Mouse (Mus musculus) embryonic facial prominence, embryonic 13.5 days (tissue): Measurements from ENCODE around the gene Pnma1. TPM values are rescaled to one million over a fixed set of nuclear protein-coding genes. Genes with fewer than 3 reads are reported as not detected.

Source experiments
- ATAC-seq: fragments of 200-750 bp; cut with Nextera tagmentation; 2 replicates; pipeline ENCODE4 v1.8.0; 2017; ENCODE audit warnings: low read depth; ENCODE audit not compliant: insufficient number of reproducible peaks, insufficient read depth, low FRiP score, low TSS enrichment
- H3K27ac ChIP-seq: fragments of 300-500 bp; sonication (generic); 2 replicates; pipeline ENCODE4 v1.5.1; 2015; ENCODE audit warnings: moderate library complexity, mild to moderate bottlenecking, inconsistent platforms
- H3K27me3 ChIP-seq: fragments of 300-500 bp; sonication (generic); 2 replicates; pipeline ENCODE4 v1.6.1; 2015; ENCODE audit warnings: mild to moderate bottlenecking, inconsistent platforms
- H3K36me3 ChIP-seq: fragments of 300-500 bp; sonication (generic); 2 replicates; pipeline ENCODE4 v1.6.1; 2015; ENCODE audit warnings: mild to moderate bottlenecking, inconsistent platforms
- H3K4me1 ChIP-seq: fragments of 300-500 bp; sonication (generic); 2 replicates; pipeline ENCODE4 v1.6.1; 2015; ENCODE audit warnings: inconsistent platforms
- H3K4me2 ChIP-seq: fragments of 300-500 bp; sonication (generic); 2 replicates; pipeline ENCODE4 v1.6.1; 2015; ENCODE audit warnings: moderate library complexity, mild to moderate bottlenecking, inconsistent platforms
- H3K4me3 ChIP-seq: fragments of 300-500 bp; sonication (generic); 2 replicates; pipeline ENCODE4 v1.5.1; 2015; ENCODE audit warnings: mild to moderate bottlenecking, inconsistent platforms
- H3K9ac ChIP-seq: fragments of 300-500 bp; sonication (generic); 2 replicates; pipeline ENCODE4 v1.6.1; 2015; ENCODE audit warnings: mild to moderate bottlenecking, inconsistent platforms
- H3K9me3 ChIP-seq: fragments of 300-500 bp; sonication (generic); 2 replicates; pipeline ENCODE4 v1.6.1; 2016; ENCODE audit warnings: inconsistent platforms
- WGBS: fragments of 180-500 bp; shearing (Covaris S2); methylation state at CpG from one replicate; pipeline ENCODE4 v1.1.7; 2015; ENCODE audit warnings: mixed read lengths; 5-methylcytosine and 5-hydroxymethylcytosine counted together
- polyA plus RNA-seq: library from polyadenylated mRNA; unstranded; fragments of >200 nt; fragmentation: Nextera tagmentation; extraction: Ambion mirVana; gene quantifications from 2 replicates; pipeline ENCODE4 v1.2.1, GENCODE M21; 2015

The Pnma1 gene
- polyA plus RNA-seq, result 0.74 and 1.1 TPM in 2 replicates

DNA sequence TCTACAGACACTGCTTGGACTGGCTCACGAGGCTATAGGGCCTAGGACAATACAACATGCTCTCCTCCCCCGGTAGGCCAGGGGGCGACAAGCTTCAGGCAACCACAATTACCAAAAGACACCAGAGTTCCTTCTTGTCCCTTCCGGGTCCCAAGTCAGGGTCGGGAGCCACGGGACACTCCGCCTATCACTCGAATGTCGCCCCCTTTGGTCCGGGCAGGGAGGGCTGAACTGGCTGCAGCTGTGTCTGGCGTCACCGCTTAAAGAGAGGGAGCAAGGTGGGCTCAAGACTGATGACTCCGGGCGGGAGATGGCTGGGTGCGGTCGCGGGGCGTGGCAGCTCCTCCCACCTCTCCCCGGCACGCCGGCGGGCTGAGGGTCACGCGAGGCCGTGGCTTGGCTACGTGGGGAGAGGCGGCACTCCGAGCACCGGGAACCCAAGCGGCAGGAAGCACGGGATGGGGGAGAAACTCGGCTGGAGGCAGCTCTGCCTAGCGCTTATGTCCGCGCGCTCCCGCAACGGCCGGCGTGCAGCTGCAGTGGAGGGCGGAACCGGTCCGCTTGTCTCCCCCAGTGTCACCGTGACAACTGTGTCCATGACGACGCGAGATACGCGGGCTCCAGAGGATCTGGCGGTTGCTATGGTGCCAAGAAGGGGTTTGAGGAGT, at the start of gene Pnma1:
Gene Pnma1 (minus strand): TSS at position 536 of the 668 bp plus-strand sequence.
- under 1% methylated on average over 50 of the region's 50 CpGs for WGBS
- Histone ChIP-seq H3K27ac (no peak within 1 kb of the TSS), H3K27me3 (no peaks in the 10 kb centered on the region), H3K9ac (peak within 1 kb of the TSS; percentile 72), H3K9me3 (no peaks in the 10 kb centered on the region), H3K4me2 (peak within 1 kb of the TSS; percentile 95), H3K4me1 (peaks cover 25% of the 10 kb centered on the region), H3K36me3 (peaks cover 29% of the 10 kb centered on the region), H3K4me3 (peak within 1 kb of the TSS; percentile 54)
- ATAC-seq, result peak; percentile 54; the same call in 1 of the 2 replicates

DNA sequence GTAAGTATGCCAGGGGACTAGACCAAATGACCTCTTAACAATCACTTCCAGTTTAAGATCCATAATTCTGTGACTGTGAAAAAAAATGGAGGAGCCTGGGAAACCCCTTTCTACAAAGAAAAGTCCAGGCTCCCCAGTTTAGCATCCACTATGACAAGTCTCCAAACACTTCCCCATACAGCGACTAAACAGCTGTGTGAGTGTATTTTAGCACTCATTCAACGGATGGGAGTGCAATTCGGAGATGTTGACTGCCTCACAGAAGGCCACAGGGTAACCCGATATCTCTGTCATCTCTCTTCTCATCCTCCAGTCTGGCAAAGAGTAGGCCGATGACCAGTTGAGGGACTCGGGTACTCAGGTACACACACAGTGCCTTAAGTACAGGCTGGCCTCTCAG, 46.9 kb upstream of the Pnma1 start:
- ATAC-seq, result no peak
- no peak overlapping the region for H3K27ac ChIP-seq
- whole genome bisulfite sequencing, result 35% methylated on average over 6 of the region's 6 CpGs
- no peak overlapping the region for H3K4me3 ChIP-seq
- peaks cover 72% of the 10 kb centered on the region for H3K4me1 ChIP-seq
- no peaks in the 10 kb centered on the region for H3K9me3 ChIP-seq
- H3K36me3 ChIP-seq, result 0 out of 2 replicates have a peak, but pooled peaks cover 1% of the 10 kb centered on the region
- H3K9ac ChIP-seq, result no peak overlapping the region
- H3K27me3 ChIP-seq, result no peaks in the 10 kb centered on the region
- no peak overlapping the region for H3K4me2 ChIP-seq

DNA sequence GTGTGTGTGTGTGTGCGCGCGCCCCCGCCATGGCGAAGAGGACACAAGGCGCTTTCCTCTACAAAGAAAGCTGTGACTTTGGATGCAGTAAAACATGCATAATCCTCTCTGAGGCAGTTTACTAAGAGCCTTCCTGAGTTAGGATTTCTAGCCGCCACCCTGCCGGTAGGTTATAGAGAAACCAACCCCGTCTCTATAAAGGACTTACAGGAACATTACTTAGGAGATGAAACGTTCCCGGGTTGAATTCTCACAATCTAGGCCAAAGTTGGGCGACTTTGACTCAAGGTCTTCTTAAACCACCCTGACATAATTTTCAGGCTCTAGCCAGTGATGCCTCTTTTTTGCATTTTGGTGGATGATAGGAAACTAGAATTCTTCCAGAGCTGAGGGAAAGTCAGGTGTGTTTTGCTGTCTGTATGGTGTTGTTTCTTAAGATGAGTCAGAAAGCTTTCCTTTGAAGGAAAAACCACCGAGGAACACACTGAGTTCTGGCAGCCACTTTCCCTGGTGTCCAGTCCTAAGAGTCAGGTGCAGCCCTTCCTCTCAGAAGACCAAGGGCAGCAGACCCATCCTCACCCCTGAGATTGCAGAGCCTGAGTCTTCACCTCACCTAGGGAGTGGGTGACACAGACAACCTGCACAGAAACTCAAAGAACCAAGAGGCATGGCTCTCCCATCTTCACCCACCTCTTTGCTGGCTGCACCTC, 46.3 kb upstream of the Pnma1 start:
- H3K4me2 ChIP-seq, result peak overlapping the region; percentile 94
- H3K4me3 ChIP-seq, result peak overlapping the region; percentile 68
- H3K4me1 ChIP-seq, result peaks cover 79% of the 10 kb centered on the region
- peak overlapping the region; percentile 95 for H3K9ac ChIP-seq
- no peaks in the 10 kb centered on the region for H3K36me3 ChIP-seq
- no peaks in the 10 kb centered on the region for H3K9me3 ChIP-seq
- ATAC-seq, result no peak
- 4% methylated on average over 13 of the region's 13 CpGs for WGBS
- peak overlapping the region; percentile 96 for H3K27ac ChIP-seq
- H3K27me3 ChIP-seq, result no peaks in the 10 kb centered on the region

DNA sequence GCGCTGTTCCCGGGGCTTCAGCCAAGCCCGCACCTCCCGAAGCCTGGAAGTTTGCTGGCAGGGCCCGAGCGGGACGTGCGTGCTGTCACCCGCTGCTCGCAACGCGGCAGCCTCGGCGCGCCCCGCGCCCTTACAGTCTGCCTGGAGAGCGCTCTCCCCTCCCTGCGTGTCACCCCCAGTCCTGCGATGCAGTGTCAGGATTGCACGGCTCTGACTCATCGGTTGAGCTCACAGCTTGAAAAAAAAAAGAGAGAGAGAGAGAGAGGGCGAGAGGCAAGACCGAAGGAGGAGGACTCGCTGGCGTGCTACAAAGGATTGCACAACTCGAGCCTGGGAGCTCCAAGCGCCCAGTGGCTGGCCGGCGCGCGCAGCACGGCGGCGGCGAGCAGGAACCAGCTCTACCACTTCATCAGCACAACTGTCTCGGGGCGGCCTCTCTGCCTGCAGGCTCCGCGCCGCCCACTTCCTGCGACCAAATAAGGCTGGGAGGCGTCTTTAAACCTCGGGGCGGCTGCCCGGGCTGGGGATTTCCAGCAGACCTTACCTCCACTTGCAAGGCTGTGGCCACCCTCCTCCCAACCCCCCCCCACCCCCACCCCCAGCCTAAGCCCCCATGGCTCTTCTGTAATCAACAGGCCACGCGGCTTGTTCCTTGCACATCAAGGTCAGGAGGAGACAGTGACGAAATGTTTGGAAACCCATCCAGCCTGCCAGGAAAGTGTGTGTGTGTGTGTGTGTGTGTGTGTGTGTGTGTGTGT, 45.5 kb upstream of the Pnma1 start:
- Histone ChIP-seq H3K27ac (peak overlapping the region; percentile 96), H3K4me2 (peak overlapping the region; percentile 94), H3K9ac (peak overlapping the region; percentile 95), H3K4me3 (peak overlapping the region; percentile 68), H3K36me3 (no peaks in the 10 kb centered on the region), H3K4me1 (peaks cover 83% of the 10 kb centered on the region), H3K9me3 (no peaks in the 10 kb centered on the region), H3K27me3 (no peaks in the 10 kb centered on the region)
- WGBS, result under 1% methylated on average over 48 of the region's 49 CpGs
- peak; percentile 82 for ATAC-seq

DNA sequence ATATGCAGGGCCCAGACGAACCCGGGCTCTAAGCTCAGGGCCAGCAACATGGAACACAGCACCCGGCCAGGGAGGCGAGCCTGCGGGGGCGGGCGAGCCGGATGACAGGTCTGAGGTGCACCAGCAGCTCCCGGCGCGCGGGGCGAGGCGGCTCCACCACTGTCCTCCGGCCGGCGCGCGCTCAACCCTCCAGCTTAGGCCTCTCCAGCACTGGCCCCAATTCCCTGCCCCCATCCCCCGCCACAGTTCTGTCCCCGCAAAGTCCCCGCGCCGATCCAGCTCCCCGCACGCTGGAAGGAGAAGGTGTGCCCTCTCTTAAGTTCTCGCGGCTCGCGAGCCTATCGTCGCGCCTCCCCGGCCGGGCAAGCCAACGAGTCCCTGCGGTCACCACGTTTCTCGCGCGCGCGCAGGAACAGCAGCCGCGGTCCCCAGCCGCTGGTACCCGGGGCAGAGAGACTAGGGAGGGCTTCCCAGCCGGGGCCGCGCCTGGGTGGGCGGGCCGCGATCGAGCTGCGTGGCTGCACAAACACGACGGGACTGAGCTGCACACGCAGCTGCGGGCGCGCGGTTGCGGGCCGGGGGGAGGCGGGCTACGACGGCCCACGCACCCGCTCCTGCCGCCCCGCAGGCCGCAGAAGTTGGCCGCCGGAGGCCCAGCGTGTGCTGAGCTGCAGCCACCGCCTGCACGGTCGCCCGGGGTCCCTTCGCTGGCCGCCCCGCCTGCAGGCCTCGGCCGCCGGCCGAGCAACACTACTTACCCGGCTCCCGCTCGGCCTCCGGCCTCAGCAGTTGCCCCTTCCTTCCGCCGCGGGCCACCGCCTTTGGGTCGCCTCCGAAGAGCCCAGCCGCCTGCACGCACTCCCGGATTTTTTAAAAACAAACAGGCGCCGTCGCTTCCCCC, 44.7 kb upstream of the Pnma1 start:
- H3K4me1 ChIP-seq, result peaks cover 84% of the 10 kb centered on the region
- WGBS, result under 1% methylated on average over 98 of the region's 102 CpGs

DNA sequence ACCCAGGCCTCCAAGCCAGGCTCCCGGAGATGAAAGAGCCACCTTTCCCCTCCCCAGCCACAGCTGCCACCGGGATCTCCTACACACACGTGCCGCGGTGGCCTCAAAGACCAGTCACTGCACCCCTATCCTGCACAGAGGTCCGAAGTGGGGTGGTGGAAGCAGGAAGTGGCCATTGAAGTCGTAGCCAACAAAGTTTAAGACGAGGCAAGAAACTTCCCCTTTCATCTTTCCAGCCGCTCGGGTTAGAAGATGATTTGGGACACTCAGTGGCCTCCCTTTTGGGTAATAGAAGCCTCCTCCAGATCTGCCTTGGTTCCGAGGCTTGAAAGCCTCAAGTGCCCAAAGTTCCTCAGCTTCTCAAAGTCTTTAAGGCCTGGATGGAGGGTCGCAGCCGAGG, 44.0 kb upstream of the Pnma1 start:
- Histone ChIP-seq H3K4me3 (peak overlapping the region; percentile 68), H3K36me3 (no peaks in the 10 kb centered on the region), H3K9ac (peak overlapping the region; percentile 95), H3K9me3 (no peaks in the 10 kb centered on the region), H3K27ac (peak overlapping the region; percentile 96; the same call in 1 of the 2 replicates), H3K4me2 (peak overlapping the region; percentile 94), H3K27me3 (no peaks in the 10 kb centered on the region), H3K4me1 (peaks cover 84% of the 10 kb centered on the region)
- no peak for ATAC-seq
- 3% methylated on average over 13 of the region's 13 CpGs for WGBS

More for the DNA sequence above, 44.7 kb upstream of the Pnma1 start:
- H3K27me3 ChIP-seq, result no peaks in the 10 kb centered on the region
- no peak for ATAC-seq
- no peaks in the 10 kb centered on the region for H3K36me3 ChIP-seq
- peak overlapping the region; percentile 94 for H3K4me2 ChIP-seq
- H3K9me3 ChIP-seq, result no peaks in the 10 kb centered on the region
- peak overlapping the region; percentile 95 for H3K9ac ChIP-seq
- peak overlapping the region; percentile 68 for H3K4me3 ChIP-seq
- peak overlapping the region; percentile 96 for H3K27ac ChIP-seq

DNA sequence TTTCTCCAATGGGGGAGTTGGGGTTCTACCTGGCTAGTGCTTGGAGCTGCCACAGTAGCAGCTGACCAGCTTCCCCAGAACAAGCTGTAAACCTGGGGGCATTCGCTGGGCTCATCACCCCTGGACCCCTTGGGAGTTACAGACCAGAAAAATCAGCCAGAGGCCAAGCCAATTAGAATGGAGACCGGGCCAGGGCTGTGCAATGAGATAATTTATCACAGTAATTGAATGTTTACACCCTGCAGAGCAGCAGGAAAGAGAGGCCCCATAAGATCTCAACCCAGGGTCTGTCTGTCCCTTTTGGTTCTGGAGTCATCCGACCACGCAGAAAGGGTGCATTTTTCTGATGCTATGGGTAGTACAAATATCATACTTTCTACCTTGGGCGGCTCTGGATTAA, 43.5 kb upstream of the Pnma1 start:
- 0 out of 2 replicates have a peak, but pooled peaks cover 2% of the 10 kb centered on the region for H3K36me3 ChIP-seq

DNA sequence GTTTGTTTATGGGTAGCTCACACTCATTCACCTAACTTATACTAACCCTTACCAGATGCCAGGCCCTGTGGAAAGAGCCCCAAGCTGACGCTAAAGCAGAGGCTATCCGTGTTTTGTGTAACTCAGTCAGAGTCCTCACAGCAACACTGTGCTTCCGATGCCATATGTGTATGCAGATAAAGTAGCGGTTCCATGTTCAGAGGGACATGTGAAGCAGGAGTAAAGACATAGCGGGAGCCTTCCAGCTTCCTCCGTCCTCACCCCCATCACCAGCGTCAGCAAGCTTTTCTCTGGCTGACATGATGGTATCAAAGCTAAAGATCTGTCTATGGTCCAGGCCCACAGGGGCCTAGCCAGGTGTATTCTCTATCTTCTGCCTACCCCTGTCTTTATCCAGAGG, 42.9 kb upstream of the Pnma1 start:
- Histone ChIP-seq H3K9ac (no peak overlapping the region), H3K27me3 (no peaks in the 10 kb centered on the region), H3K36me3 (0 out of 2 replicates have a peak, but pooled peaks cover 8% of the 10 kb centered on the region), H3K4me3 (no peak overlapping the region; the same call in 1 of the 2 replicates), H3K9me3 (no peaks in the 10 kb centered on the region), H3K27ac (no peak overlapping the region), H3K4me2 (peak overlapping the region; percentile 94; the same call in 1 of the 2 replicates), H3K4me1 (peaks cover 84% of the 10 kb centered on the region)
- ATAC-seq, result no peak
- 57% methylated on average over 7 of the region's 7 CpGs for WGBS

More for the DNA sequence above, 43.5 kb upstream of the Pnma1 start:
- Histone ChIP-seq H3K4me2 (peak overlapping the region; percentile 94), H3K4me1 (peaks cover 84% of the 10 kb centered on the region), H3K27me3 (no peaks in the 10 kb centered on the region), H3K9ac (no peak overlapping the region), H3K27ac (no peak overlapping the region), H3K4me3 (peak overlapping the region; percentile 68), H3K9me3 (no peaks in the 10 kb centered on the region)
- no peak for ATAC-seq
- 34% methylated on average over 5 of the region's 5 CpGs for WGBS

DNA sequence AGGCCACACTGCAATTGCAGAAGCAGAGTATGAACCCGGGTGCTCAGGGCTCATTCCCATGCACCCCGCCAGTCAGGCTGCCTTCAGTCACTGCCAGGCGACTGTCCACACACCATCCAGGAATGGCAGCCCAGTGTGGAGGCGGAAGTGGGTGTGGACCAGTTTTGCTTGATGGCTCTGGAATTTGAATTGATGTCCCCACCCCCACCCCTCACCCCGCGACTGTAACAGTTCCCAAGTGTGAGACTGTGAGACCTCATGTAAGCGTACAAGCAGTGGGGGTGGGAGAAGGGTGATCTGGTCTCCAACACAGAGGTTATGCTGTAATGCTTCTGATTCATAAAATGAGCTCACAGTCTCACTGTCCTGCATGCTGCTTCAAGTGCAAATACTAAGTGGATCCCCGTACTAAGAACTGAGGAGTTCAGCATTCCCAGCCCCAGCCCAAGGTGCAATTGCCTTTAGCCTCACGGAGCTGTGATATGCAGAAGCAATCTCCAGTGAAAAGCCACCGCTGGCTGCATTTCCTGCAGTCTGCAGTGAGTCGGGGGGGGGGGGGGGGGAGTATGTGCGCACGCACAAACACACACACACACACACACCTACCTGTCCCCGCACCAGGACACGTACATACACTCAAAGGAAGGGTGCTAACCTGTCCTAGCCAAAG, 42.0 kb upstream of the Pnma1 start:
- Histone ChIP-seq H3K4me3 (no peak overlapping the region), H3K27ac (no peak overlapping the region), H3K36me3 (0 out of 2 replicates have a peak, but pooled peaks cover 9% of the 10 kb centered on the region), H3K4me1 (peaks cover 85% of the 10 kb centered on the region), H3K9me3 (no peaks in the 10 kb centered on the region), H3K9ac (no peak overlapping the region), H3K4me2 (peak overlapping the region; percentile 94; the same call in 1 of the 2 replicates), H3K27me3 (no peaks in the 10 kb centered on the region)
- WGBS, result 47% methylated on average over 13 of the region's 15 CpGs
- ATAC-seq, result no peak

DNA sequence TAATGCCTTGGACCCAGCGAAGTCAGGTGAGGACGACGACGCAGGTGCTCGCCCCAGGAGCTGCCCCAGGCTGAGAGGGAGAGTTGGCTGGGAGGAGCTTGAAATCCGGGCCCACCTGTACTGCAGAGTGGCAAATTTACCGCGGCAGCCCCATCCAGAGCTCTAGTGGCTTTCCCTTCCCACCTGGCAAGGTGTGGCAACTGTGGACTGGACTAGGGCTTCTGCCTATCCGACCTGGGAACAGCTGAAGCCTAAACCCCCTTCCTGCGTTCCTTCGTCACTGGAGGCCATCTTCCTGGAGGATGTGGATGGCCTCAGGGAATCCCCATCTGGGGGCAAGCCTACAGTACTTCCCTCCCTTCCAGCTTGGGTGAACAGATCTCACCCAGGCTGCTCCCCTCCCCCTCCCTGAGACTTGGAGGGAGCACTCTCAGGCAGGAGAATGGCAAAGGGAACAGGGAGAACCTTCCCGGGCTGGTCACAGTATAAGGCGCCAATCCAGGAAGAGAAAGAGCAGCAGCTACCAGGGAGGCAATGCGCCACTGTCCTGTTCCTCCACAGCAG, 40.7 kb upstream of the Pnma1 start:
- Histone ChIP-seq H3K9ac (peak overlapping the region; percentile 36; the same call in 1 of the 2 replicates), H3K9me3 (no peaks in the 10 kb centered on the region), H3K4me1 (peaks cover 84% of the 10 kb centered on the region), H3K27me3 (no peaks in the 10 kb centered on the region), H3K27ac (peak overlapping the region; percentile 78), H3K4me2 (peak overlapping the region; percentile 19; the same call in 1 of the 2 replicates), H3K4me3 (no peak overlapping the region), H3K36me3 (0 out of 2 replicates have a peak, but pooled peaks cover 9% of the 10 kb centered on the region)
- WGBS, result 50% methylated on average over 14 of the region's 14 CpGs
- ATAC-seq, result no peak
